8 mouse cellular contexts compared by ENCODE assay signal in genomic region chr16:5134623-5135330, GRCm38 (mm10). TPM values are rescaled to one million over a fixed set of nuclear protein-coding genes. Genes with fewer than 3 reads are reported as not detected.
A peak's percentile ranks its signal among the peaks of the same experiment; 100 is the strongest.
DNase-seq lines count a peak whose midpoint lies in the region; ATAC-seq and TF ChIP-seq lines count a peak whose summit lies in the region.

No protein-coding gene starts in this region.

- peak; percentile 66 for DNase-seq in kidney, adult 11 months
- DNase-seq in adrenal gland, postnatal 10 days, result peak; percentile 72
- peak; percentile 57 for DNase-seq in gastrocnemius, postnatal 10 days
- DNase-seq in kidney, postnatal 10 days, result peak; percentile 48
- DNase-seq in lung, postnatal 0 days (ENCODE audit: low spot score), result peak; percentile 84
- peak; percentile 65 to 66 for DNase-seq in urinary bladder, postnatal 4 days (ENCODE audit: low spot score in 2 of 2)
- no peak for DNase-seq in retina, embryonic 14.5 days (ENCODE audit: low spot score)

- peaks cover 45% of the 10 kb centered on the region for H3K27me3 ChIP-seq in kidney, embryonic 16.5 days (ENCODE audit: insufficient read depth, low read length)
- H3K27me3 ChIP-seq in lung, postnatal 0 days (replicated peaks; ENCODE audit: insufficient read depth, low read length), result 0 out of 2 replicates have a peak, but pooled peaks cover 5% of the 10 kb centered on the region

- no peaks in the 10 kb centered on the region for H3K9me3 ChIP-seq in kidney, embryonic 16.5 days (ENCODE audit: low read length)
- H3K9me3 ChIP-seq in lung, postnatal 0 days (ENCODE audit: low read length), result no peaks in the 10 kb centered on the region

- TF ChIP-seq EP300 in lung, postnatal 0 days (IDR thresholded peaks at IDR 0.05), result peak; percentile 72

- peaks cover 25% of the 10 kb centered on the region; the same call in 1 of the 2 replicates for H3K4me1 ChIP-seq in kidney, embryonic 16.5 days (ENCODE audit: insufficient read depth, low read length)
- H3K4me1 ChIP-seq in lung, postnatal 0 days (ENCODE audit: insufficient read depth, low read depth, low read length), result peaks cover 12% of the 10 kb centered on the region; the same call in 1 of the 2 replicates

- no peaks in the 10 kb centered on the region for H3K36me3 ChIP-seq in kidney, embryonic 16.5 days (ENCODE audit: insufficient read depth, low read length)
- H3K36me3 ChIP-seq in lung, postnatal 0 days (ENCODE audit: insufficient read depth, low read length), result no peaks in the 10 kb centered on the region

- no peak overlapping the region for H3K4me2 ChIP-seq in kidney, embryonic 16.5 days (replicated peaks; ENCODE audit: low read depth, low read length)
- H3K4me2 ChIP-seq in lung, postnatal 0 days (replicated peaks; ENCODE audit: low read depth, low read length), result no peak overlapping the region

- no peak overlapping the region for H3K27ac ChIP-seq in kidney, embryonic 16.5 days (ENCODE audit: low read length)
- peak overlapping the region; percentile 90 for H3K27ac ChIP-seq in lung, postnatal 0 days (ENCODE audit: low read length)

- no peak overlapping the region for H3K4me3 ChIP-seq in kidney, embryonic 16.5 days (ENCODE audit: low read length)
- H3K4me3 ChIP-seq in lung, postnatal 0 days (ENCODE audit: low read depth, low read length), result no peak overlapping the region

- WGBS in kidney, embryonic 16.5 days, result 77% methylated on average over 14 of the region's 14 CpGs
- 42% methylated on average over 14 of the region's 14 CpGs for WGBS in lung, postnatal 0 days

- no peak for ATAC-seq in kidney, embryonic 16.5 days (ENCODE audit: low FRiP score, low TSS enrichment)
- peak; percentile 21 for ATAC-seq in lung, postnatal 0 days

- H3K9ac ChIP-seq in kidney, embryonic 16.5 days (replicated peaks; ENCODE audit: low read length), result no peak overlapping the region
- H3K9ac ChIP-seq in lung, postnatal 0 days (replicated peaks; ENCODE audit: low read depth), result no peak overlapping the region

- peak; percentile 27 for TF ChIP-seq CTCF in lung, postnatal 0 days (IDR thresholded peaks at IDR 0.05)

RNA-seq across cellular contexts. Expression of gene Ppl, which starts 2.6 kb away (rescaled TPM):
- polyA plus RNA-seq in kidney, embryonic 16.5 days (2015; fragmentation: Nextera tagmentation; extraction: Ambion mirVana), result 3.2 and 3.4 TPM in 2 replicates
- 1 to 10 TPM; 2.0 to 2.3 TPM for total RNA-seq in adrenal gland, postnatal 10 days (2021)
- total RNA-seq in gastrocnemius, postnatal 10 days (2021), result under 1 TPM; 0.12 to 0.25 TPM
- polyA plus RNA-seq in lung, postnatal 0 days (2015; fragmentation: Nextera tagmentation; extraction: Ambion mirVana), result 10.4 and 11.0 TPM in 2 replicates

RNA-seq across cellular contexts. Expression of gene Sec14l5, which starts 12.1 kb away (rescaled TPM):
- polyA plus RNA-seq in kidney, embryonic 16.5 days (2015; fragmentation: Nextera tagmentation; extraction: Ambion mirVana), result 0.06 and 0.09 TPM in 2 replicates
- under 1 TPM; 0.39 to 0.76 TPM for total RNA-seq in adrenal gland, postnatal 10 days (2021)
- 10 to 100 TPM in 1 of 2 experiments, 1 to 10 TPM in 1; 8.8 to 13.3 TPM for total RNA-seq in gastrocnemius, postnatal 10 days (2021)
- polyA plus RNA-seq in lung, postnatal 0 days (2015; fragmentation: Nextera tagmentation; extraction: Ambion mirVana), result 0.20 and 0.27 TPM in 2 replicates

Comparison
In these comparisons a context has a peak if more than half of its experiments do, and no peak if none do; other contexts are left out.
1. RNA of gene Sec14l5, which starts 12.1 kb away (total RNA-seq): 8.8 to 13.3 TPM in gastrocnemius, postnatal 10 days; 0.39 to 0.76 TPM in adrenal gland, postnatal 10 days; every median in the first group is over 4 times any median in the second.